Mouse (Mus musculus) embryonic facial prominence, embryonic 10.5 days (tissue): ENCODE measurements at regions not wholly inside any gene's neighbourhood (a gene's known extent, or its start where the extent isn't known, plus 50 kb on each side); places are given as distances from the start of the nearest gene placed in this dataset.

Source experiments
- DNase-seq: peaks from one replicate; pipeline ENCODE4 v3.0.0-alpha.2; 2017; ENCODE audit warnings: low spot score
- H3K27ac ChIP-seq: fragments of 300-500 bp; sonication (generic); replicated peaks from 2 replicates; pipeline ENCODE4 v1.5.1; 2016; ENCODE audit warnings: mild to moderate bottlenecking
- H3K27me3 ChIP-seq: fragments of 300-500 bp; sonication (generic); replicated peaks from 2 replicates; pipeline ENCODE4 v1.6.1; 2016; ENCODE audit warnings: low read depth, mild to moderate bottlenecking; ENCODE audit not compliant: poor library complexity, severe bottlenecking
- H3K36me3 ChIP-seq: fragments of 300-500 bp; sonication (generic); replicated peaks from 2 replicates; pipeline ENCODE4 v1.6.1; 2016; ENCODE audit warnings: mild to moderate bottlenecking, moderate library complexity
- H3K4me1 ChIP-seq: fragments of 300-500 bp; sonication (generic); 2 replicates; pipeline ENCODE4 v1.6.1; 2016
- H3K4me3 ChIP-seq: fragments of 300-500 bp; sonication (generic); 2 replicates; pipeline ENCODE4 v1.5.1; 2016; ENCODE audit warnings: mild to moderate bottlenecking, moderate library complexity
- H3K9me3 ChIP-seq: fragments of 300-500 bp; sonication (generic); 2 replicates; pipeline ENCODE4 v1.6.1; 2016; ENCODE audit warnings: mild to moderate bottlenecking
- WGBS: fragments of 180-500 bp; shearing (Covaris S2); methylation state at CpG from one replicate; pipeline ENCODE4 v1.1.7; 2016; 5-methylcytosine and 5-hydroxymethylcytosine counted together

- H3K4me1 ChIP-seq, result no peaks in the 10 kb centered on the region
- no peaks in the 10 kb centered on the region for H3K36me3 ChIP-seq
- no peak for DNase-seq
- H3K27ac ChIP-seq, result no peak overlapping the region
- H3K9me3 ChIP-seq, result no peaks in the 10 kb centered on the region
- H3K4me3 ChIP-seq, result no peak overlapping the region
- H3K27me3 ChIP-seq, result no peaks in the 10 kb centered on the region
- 39% methylated on average over 4 of the region's 4 CpGs for WGBS
Measured at GRCm38 (mm10) chr10:122183025-122183424, 85.9 kb upstream of the Rxylt1 start.

- Histone ChIP-seq H3K36me3 (no peaks in the 10 kb centered on the region), H3K4me3 (no peak overlapping the region), H3K9me3 (no peaks in the 10 kb centered on the region), H3K27me3 (no peaks in the 10 kb centered on the region), H3K4me1 (no peaks in the 10 kb centered on the region), H3K27ac (no peak overlapping the region)
- no peak for DNase-seq
- WGBS, result 91% methylated on average over 12 of the region's 12 CpGs
Measured at GRCm38 (mm10) chr10:122149038-122149437, 51.9 kb upstream of the Rxylt1 start.

GRCm38 (mm10) chr10:122148609-122149008 lies 51.4 kb upstream of the Rxylt1 start:
- 94% methylated on average over 4 of the region's 4 CpGs for WGBS
- Histone ChIP-seq H3K36me3 (no peaks in the 10 kb centered on the region), H3K4me3 (no peak overlapping the region), H3K27ac (no peak overlapping the region), H3K27me3 (no peaks in the 10 kb centered on the region), H3K4me1 (no peaks in the 10 kb centered on the region), H3K9me3 (no peaks in the 10 kb centered on the region)
- DNase-seq, result no peak
